Mouse (Mus musculus) lung, postnatal 25 days (tissue): Measurements from ENCODE around the gene Cit.

ENCODE experiments used
- DNase-seq: peaks from one replicate; pipeline ENCODE4 v3.0.0; 2022; ENCODE audit warnings: low spot score

Cit gene

DNA sequence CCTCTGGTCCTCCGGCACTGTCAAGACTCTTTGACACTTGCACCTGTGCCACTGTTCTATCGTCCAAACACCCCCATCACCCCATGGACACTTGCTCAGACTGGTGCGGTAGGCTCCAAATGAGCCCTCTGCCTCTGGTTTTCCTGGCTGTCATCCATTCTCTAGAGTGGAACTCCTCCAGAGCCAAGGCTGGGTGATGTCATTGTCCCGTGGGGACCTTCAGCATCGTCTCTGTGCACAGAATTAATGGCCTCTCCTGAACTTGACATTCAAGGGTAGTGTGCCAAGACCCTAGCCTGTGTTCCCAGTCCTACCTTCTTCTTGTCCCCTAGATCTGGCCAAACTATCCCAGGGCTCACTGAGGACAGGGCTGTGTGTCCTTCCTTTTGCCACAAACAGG lies 70.4 kb downstream of the Cit start:
- DNase-seq = no peak

GRCm38 (mm10) chr5:115917960-115918359 lies 72.9 kb downstream of the Cit start:
- no peak for DNase-seq

DNA sequence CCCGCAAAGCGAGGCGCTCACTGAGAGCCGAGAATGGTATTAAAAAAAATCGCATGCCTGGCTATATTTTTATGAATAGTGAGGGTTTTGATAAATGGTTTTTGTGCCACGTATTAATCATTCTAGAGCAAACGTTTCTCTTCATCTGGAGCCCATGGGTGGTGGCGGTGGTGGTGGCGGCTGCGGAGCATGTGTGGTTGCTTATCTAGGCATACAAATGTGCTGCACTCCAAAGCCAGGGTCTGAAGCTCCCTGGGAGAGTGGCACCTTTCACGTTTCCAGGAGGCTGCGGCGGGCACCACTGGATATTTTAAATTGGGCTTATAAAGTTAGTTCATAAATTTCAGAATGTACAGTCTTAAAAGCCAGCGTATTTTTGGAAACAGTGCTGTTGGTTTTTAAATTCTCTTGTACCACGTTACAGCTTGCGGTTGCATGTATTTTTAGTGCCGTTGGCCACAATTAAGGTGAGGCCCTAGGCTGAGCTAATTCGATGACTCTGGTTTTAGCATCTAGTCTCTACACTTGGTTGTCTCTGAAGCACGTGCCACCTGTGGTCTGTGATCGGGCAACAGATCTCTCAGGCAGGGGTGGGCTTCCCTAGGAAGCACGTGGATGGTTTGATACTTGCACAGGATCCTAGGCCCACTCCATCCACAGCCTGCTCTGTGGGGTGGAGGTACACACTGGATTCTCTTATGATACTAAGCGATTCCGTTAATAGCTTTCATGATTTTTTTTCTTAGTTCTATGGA lies 73.7 kb downstream of the Cit start:
- no peak for DNase-seq

DNA sequence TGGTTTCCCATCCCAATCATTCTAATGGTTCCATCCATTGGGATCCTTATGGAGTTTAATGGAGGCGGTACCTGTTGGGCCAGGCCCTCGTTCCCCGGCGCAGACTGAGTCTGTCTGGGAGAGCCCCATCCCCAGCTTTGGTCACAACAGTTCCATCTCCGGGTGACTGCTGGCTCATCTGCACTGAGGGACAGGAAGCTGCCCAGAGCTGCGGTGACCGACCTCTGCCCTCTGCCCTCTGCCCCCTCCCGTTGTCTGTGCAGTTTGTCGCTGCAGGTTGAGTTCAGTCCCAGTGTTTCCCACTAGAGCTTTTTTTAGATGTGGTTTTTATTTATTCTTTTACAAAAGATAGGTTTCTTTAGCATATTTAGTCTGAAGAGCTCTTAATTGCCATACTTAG lies 76.9 kb downstream of the Cit start:
- DNase-seq = no peak

DNA sequence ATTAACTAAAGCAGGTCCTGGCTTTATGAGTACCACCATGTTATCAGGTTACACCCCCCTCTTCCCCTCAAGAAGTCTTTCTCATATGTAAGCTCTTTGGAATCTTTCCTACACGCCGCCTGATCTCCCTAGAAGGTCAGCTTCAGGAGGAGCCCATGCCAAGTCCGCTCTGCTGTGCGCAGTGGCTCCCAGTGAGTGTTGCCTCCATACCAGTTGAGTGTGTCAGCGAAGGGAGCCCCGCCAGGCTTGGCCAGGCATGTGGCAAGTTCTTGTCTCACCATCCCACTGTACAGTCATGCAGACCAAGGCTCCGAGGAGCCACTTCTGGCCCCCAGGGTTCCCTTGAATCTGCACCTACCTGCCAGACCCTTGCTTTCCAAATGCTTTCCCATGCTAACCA lies 79.9 kb downstream of the Cit start:
- DNase-seq = no peak

DNA sequence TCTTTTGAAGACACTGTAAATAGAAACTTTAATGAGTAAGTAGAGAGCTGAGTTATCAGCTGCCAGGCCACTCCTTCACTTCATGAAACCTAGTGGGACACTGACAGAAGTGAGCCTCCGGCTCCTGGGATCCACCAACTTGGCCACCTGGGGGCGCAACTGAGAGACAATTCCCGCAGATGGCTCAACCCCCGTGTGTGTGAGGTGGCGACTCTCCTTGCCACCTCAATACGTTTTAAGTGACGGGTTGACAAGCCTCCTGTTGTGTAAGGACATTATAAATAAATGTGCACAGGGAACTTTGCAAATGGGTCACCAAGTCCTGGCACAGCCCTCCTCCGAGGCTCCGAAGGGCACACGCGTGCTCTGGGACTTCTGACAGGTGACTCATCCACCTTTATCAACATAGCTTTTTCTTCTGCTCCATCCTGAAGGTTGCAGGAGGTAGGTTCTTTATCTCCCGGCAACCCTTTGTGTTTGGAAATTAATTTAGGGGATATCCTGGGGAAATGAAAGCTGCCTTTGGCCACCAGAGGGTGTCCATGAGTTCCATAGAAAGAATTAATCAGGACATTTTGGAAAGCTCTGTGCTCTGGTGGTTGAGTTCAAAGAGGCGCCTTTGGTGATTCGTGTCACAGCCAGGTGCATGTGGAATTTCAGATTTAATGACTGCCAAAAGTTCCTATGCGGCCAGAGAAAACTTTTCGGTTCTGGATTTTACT lies 83.9 kb downstream of the Cit start:
- no peak for DNase-seq

GRCm38 (mm10) chr5:115932325-115932724 lies 87.2 kb downstream of the Cit start:
- DNase-seq = no peak

- DNase-seq = no peak
Measured at GRCm38 (mm10) chr5:115936851-115937250, 91.8 kb downstream of the Cit start.

DNA sequence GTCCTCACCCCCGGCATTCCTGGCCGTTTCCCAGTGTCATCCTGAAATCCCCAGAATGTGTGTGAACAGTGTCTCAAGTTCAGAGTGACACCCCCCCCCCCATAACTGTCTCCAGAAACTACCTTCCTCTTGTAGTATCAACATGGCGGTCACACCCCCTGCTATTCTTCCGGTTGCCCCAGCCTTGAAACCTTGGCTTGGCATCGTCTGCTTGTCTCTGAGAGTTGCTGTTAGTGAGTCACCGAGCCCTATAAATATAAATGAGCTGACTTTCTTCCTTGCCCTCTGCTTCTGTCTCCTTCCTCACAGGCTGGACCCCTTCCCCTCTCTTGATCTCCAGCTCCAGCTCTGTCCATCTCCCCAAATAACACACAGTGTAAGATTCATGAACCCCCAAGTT lies 92.5 kb downstream of the Cit start:
- no peak for DNase-seq

- DNase-seq = no peak
Measured at GRCm38 (mm10) chr5:115938999-115939398, 93.9 kb downstream of the Cit start.

DNA sequence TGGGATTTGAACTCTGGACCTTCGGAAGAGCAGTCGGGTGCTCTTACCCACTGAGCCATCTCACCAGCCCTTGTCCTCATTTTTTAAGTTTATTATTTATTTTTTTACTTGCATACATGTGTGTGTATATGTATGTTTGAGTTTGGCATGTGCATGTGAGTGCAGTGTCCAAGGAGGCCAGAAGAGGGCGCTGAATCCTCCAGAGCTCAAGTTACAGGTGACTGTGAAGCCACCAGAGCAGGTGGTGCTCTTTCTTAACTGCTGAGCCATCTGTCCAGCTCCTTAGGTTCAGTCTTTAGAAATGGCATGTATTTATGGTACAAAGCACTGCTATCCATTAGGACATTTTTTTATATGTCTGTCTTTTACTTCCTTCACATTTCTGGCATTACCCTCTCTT lies 97.3 kb downstream of the Cit start:
- DNase-seq = no peak

- no peak for DNase-seq
Measured at GRCm38 (mm10) chr5:115944791-115945490, 99.9 kb downstream of the Cit start.

DNA sequence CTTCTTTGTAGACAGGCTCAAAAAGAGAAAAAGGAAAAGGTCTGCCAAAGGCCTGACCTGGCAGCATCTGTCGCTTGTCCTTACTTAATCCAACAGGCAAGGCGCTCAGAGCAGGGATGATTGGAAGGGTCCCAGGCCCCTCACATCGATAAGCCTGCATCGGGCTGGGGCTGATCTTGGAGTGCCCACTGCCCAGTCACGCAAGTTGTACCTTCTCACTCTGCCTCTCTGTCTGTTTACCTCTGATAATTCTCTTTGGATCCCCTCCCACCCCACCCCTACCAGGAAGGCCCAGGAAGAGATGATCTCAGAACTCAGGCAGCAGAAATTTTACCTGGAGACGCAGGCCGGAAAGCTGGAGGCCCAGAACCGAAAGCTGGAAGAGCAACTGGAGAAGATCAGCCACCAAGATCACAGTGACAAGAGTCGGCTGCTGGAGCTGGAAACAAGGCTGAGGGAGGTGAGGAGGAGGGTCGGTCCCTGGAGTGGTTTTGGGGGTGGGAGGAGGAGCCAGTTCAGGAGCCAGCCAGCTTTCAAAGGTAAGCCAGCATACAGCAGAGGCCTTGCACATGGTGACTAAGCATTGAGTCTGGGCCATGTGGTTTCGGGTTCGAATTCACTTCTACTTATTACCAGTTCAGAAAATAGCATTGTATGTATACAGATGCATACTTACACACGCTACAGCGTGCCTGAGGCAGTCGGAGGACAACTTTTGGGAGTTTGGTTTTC lies 102.7 kb downstream of the Cit start:
- DNase-seq = no peak

DNA sequence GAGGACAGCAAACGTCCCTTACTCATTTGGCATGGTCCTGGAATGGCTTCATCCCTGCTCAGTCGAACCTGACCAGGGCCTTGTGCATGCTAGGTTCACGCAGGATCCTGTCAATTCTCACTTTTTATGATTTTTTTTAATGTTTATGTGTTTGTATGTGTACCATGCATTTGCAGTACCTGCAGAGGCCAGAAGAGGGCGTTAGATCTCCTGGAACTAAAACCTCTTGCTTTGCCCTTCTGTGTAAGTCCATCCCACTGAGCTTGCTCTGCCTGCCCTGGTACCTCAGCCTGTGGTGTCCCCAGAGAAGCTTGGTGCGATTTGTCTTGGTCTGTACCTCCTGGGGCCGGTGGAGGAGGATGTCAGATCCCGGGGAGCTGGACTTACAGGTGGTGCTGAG lies 105.9 kb downstream of the Cit start:
- no peak for DNase-seq

DNA sequence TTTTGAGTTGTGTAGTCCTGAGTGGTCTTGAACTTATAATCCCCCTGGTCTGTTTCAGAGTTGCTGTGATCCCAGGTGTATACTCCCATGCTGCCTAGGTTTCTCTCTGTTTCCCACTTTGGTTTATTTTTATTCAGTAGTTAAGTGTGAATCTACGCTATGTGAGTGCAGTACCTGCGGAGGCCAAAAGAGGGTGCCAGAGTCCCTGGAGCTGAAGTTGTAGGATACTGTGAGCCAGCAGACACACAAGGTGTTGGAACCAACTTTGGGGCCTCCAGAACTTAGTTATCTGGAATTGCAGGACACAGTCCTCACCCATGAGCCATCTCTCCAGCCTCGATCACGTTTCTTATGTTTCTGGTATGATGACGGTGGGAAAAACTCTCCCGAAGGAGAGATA lies 108.1 kb downstream of the Cit start:
- DNase-seq = no peak

GRCm38 (mm10) chr5:115954084-115954483 lies 109.0 kb downstream of the Cit start:
- no peak for DNase-seq

GRCm38 (mm10) chr5:115954549-115954948 lies 109.5 kb downstream of the Cit start:
- no peak for DNase-seq

DNA sequence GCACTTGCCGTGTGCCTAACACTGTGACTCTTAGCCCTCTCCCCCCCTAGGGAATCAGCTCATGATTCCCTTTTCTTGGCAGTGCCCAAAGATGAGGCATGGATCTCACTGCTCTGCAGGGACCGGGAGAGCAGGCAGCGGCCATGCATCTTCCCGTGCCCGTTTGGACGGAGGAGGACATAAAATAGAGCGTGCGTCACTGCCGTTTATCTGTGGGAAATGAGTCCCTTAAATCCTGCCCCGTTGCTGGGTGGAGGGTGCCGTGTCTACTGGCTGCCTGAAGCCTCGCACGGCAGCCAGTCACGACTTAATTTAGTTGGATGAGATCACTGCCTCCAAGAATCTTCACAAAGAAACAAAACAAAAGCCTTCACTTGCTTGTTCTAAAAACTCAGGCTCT lies 110.1 kb downstream of the Cit start:
- DNase-seq = no peak

DNA sequence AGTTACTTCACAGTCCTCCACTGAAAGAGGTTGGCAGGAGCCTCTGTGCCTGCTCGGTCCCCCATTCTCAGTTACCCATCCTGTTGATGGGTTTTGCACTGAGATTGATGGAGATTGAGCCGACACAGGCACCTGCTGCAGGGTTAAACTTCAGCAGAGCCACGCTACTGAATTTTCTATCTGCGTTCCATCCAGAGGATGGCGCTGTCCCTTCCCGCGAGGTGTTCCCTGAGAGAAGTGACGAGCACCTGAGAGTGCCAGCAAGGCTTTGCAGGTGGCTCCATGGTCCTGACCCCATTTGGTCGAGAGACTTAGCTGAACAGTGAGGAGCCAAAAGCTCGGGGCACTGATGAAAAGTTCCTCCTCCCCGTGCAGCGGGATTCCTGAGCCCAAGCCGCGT lies 111.0 kb downstream of the Cit start:
- no peak for DNase-seq

GRCm38 (mm10) chr5:115957177-115957576 lies 112.1 kb downstream of the Cit start:
- DNase-seq = no peak

GRCm38 (mm10) chr5:115958344-115958743 lies 113.3 kb downstream of the Cit start:
- DNase-seq = no peak

DNA sequence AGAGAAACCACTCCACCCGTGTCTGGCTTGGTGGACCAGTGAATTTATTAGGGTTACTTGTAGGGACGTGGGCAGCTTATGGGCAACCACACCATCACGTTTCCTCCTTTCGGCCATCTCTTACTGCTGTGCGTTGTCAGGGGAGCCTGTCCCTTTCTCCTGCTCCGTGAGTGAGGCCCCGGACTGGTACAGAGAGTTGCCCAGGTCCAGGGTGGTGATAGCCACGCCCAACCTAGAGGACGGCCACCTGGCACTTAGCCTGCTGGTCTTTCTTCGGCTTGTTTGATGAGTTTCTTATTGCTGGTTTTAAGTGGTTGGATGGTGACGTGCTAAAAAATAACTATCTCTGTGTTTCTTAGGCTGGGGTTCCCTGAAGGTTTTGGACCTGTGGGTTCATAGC lies 113.7 kb downstream of the Cit start:
- no peak for DNase-seq

GRCm38 (mm10) chr5:115961809-115962208 lies 116.7 kb downstream of the Cit start:
- no peak for DNase-seq
